Mouse (Mus musculus) liver, embryonic 14.5 days (tissue): Measurements from ENCODE around the gene Chp2.

ENCODE experiments used
- CTCF ChIP-seq: IDR thresholded peaks from 2 replicates; pipeline ENCODE4 v1.5.1; 2016; ENCODE audit warnings: antibody characterized with exemption, low read depth, control low read depth
- EP300 ChIP-seq: IDR thresholded peaks from 2 replicates; pipeline ENCODE4 v1.6.1; 2016; ENCODE audit warnings: antibody characterized with exemption, low read depth

DNA sequence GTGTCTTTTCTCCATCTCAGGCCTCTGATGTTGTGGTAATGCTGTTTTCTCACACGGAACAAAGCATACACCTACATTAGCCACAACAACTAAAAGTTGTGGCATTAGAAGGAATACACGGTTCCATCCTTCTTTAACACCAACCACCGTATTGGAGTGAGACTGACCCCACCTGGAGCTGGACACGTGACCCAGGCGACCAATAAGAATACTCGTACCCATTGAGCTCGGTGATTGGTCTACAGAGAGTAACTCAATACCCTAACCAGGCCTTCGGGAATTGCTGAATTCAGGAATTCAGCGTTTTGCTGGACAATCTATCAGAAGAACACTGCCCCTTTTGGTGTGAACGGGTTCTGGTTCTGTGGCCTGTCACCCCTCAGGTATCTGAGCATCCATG lies 28.2 kb upstream of the Chp2 start:
- TF ChIP-seq CTCF (no peak), EP300 (no peak)
